Mouse (Mus musculus): ENCODE data around the gene Nrn1. TPM values are rescaled to one million over a fixed set of nuclear protein-coding genes. Genes with fewer than 3 reads are reported as not detected.

Gene Nrn1
- polyA plus RNA-seq (2012; rRNA removed) = 0.34 and 0.48 TPM in 2 replicates

GRCm38 (mm10) chr13:36734731-36735571, at the start of gene Nrn1:
Gene Nrn1 (minus strand): TSS chr13:36735131.
- Histone ChIP-seq H3K27me3 (replicated peaks; ENCODE audit: control insufficient read depth, insufficient read depth, low read length) (peaks cover 21% of the 10 kb centered on the region), H3K27ac (ENCODE audit: insufficient read depth, low read depth, low read length) (no peak within 1 kb of the TSS), H3K4me1 (ENCODE audit: control insufficient read depth, insufficient read depth, low read length) (0 out of 2 replicates have a peak, but pooled peaks cover 2% of the 10 kb centered on the region), H3K36me3 (ENCODE audit: control insufficient read depth, insufficient read depth, low read length) (no peaks in the 10 kb centered on the region), H3K4me3 (ENCODE audit: insufficient read depth, low read depth, low read length) (no peak within 1 kb of the TSS)
- WGBS = 7% methylated on average over 49 of the region's 50 CpGs
- DNase-seq = peak; percentile 3
- TF ChIP-seq POLR2A (IDR thresholded peaks at IDR 0.05; ENCODE audit: low read depth, low read length) (no peak), CTCF (conservative IDR thresholded peaks at IDR 0.05; ENCODE audit: insufficient read depth, insufficient read length, low read depth, low read length) (no peak)

- Histone ChIP-seq H3K27ac (ENCODE audit: insufficient read depth, low read depth, low read length) (no peak overlapping the region), H3K4me1 (ENCODE audit: control insufficient read depth, insufficient read depth, low read length) (no peaks in the 10 kb centered on the region), H3K4me3 (ENCODE audit: insufficient read depth, low read depth, low read length) (no peak overlapping the region), H3K27me3 (replicated peaks; ENCODE audit: control insufficient read depth, insufficient read depth, low read length) (no peaks in the 10 kb centered on the region), H3K36me3 (ENCODE audit: control insufficient read depth, insufficient read depth, low read length) (no peaks in the 10 kb centered on the region)
- WGBS = 59% methylated on average over 5 of the region's 5 CpGs
- TF ChIP-seq CTCF (conservative IDR thresholded peaks at IDR 0.05; ENCODE audit: insufficient read depth, insufficient read length, low read depth, low read length) = no peak
- DNase-seq = no peak
Measured at GRCm38 (mm10) chr13:36779626-36780025, 44.7 kb upstream of the Nrn1 start.

GRCm38 (mm10) chr13:36766801-36767200, 31.9 kb upstream of the Nrn1 start:
- Histone ChIP-seq H3K27me3 (replicated peaks; ENCODE audit: control insufficient read depth, insufficient read depth, low read length) (no peaks in the 10 kb centered on the region), H3K27ac (ENCODE audit: insufficient read depth, low read depth, low read length) (no peak overlapping the region), H3K4me3 (ENCODE audit: insufficient read depth, low read depth, low read length) (no peak overlapping the region), H3K36me3 (ENCODE audit: control insufficient read depth, insufficient read depth, low read length) (no peaks in the 10 kb centered on the region), H3K4me1 (ENCODE audit: control insufficient read depth, insufficient read depth, low read length) (no peaks in the 10 kb centered on the region)
- WGBS = 61% methylated on average over 2 of the region's 2 CpGs
- TF ChIP-seq POLR2A (IDR thresholded peaks at IDR 0.05; ENCODE audit: low read depth, low read length) = no peak
- no peak for DNase-seq

- DNase-seq = no peak
- Histone ChIP-seq H3K27me3 (replicated peaks; ENCODE audit: control insufficient read depth, insufficient read depth, low read length) (0 out of 2 replicates have a peak, but pooled peaks cover 1% of the 10 kb centered on the region), H3K27ac (ENCODE audit: insufficient read depth, low read depth, low read length) (no peak overlapping the region), H3K36me3 (ENCODE audit: control insufficient read depth, insufficient read depth, low read length) (no peaks in the 10 kb centered on the region), H3K4me3 (ENCODE audit: insufficient read depth, low read depth, low read length) (no peak overlapping the region), H3K4me1 (ENCODE audit: control insufficient read depth, insufficient read depth, low read length) (no peaks in the 10 kb centered on the region)
- TF ChIP-seq CTCF (conservative IDR thresholded peaks at IDR 0.05; ENCODE audit: insufficient read depth, insufficient read length, low read depth, low read length) (no peak), POLR2A (IDR thresholded peaks at IDR 0.05; ENCODE audit: low read depth, low read length) (no peak)
- 85% methylated on average over 3 of the region's 3 CpGs for WGBS
Measured at GRCm38 (mm10) chr13:36751861-36752260, 16.9 kb upstream of the Nrn1 start.

- H3K4me1 ChIP-seq (ENCODE audit: control insufficient read depth, insufficient read depth, low read length) = no peaks in the 10 kb centered on the region
- H3K27ac ChIP-seq (ENCODE audit: insufficient read depth, low read depth, low read length) = no peak overlapping the region
- H3K4me3 ChIP-seq (ENCODE audit: insufficient read depth, low read depth, low read length) = no peak overlapping the region
- 0 out of 2 replicates have a peak, but pooled peaks cover 1% of the 10 kb centered on the region for H3K27me3 ChIP-seq (replicated peaks; ENCODE audit: control insufficient read depth, insufficient read depth, low read length)
- no peaks in the 10 kb centered on the region for H3K36me3 ChIP-seq (ENCODE audit: control insufficient read depth, insufficient read depth, low read length)
- DNase-seq = no peak
- WGBS = 69% methylated on average over 2 of the region's 2 CpGs
- TF ChIP-seq CTCF (conservative IDR thresholded peaks at IDR 0.05; ENCODE audit: insufficient read depth, insufficient read length, low read depth, low read length) (no peak), POLR2A (IDR thresholded peaks at IDR 0.05; ENCODE audit: low read depth, low read length) (no peak)
Measured at GRCm38 (mm10) chr13:36750056-36750455, 15.1 kb upstream of the Nrn1 start.

- Histone ChIP-seq H3K4me1 (ENCODE audit: control insufficient read depth, insufficient read depth, low read length) (0 out of 2 replicates have a peak, but pooled peaks cover 2% of the 10 kb centered on the region), H3K27ac (ENCODE audit: insufficient read depth, low read depth, low read length) (no peak overlapping the region), H3K36me3 (ENCODE audit: control insufficient read depth, insufficient read depth, low read length) (no peaks in the 10 kb centered on the region), H3K27me3 (replicated peaks; ENCODE audit: control insufficient read depth, insufficient read depth, low read length) (peaks cover 20% of the 10 kb centered on the region), H3K4me3 (ENCODE audit: insufficient read depth, low read depth, low read length) (no peak overlapping the region)
- 21% methylated on average over 9 of the region's 9 CpGs for WGBS
- no peak for TF ChIP-seq POLR2A (IDR thresholded peaks at IDR 0.05; ENCODE audit: low read depth, low read length)
- no peak for TF ChIP-seq CTCF (conservative IDR thresholded peaks at IDR 0.05; ENCODE audit: insufficient read depth, insufficient read length, low read depth, low read length)
- no peak for DNase-seq
Measured at GRCm38 (mm10) chr13:36736619-36736996, 1.7 kb upstream of the Nrn1 start.

GRCm38 (mm10) chr13:36735901-36736618, 1.1 kb upstream of the Nrn1 start:
- DNase-seq = peak; percentile 3
- H3K27me3 ChIP-seq (replicated peaks; ENCODE audit: control insufficient read depth, insufficient read depth, low read length) = peaks cover 20% of the 10 kb centered on the region
- WGBS = 5% methylated on average over 38 of the region's 39 CpGs

More at GRCm38 (mm10) chr13:36735901-36736618, 1.1 kb upstream of the Nrn1 start:
- 0 out of 2 replicates have a peak, but pooled peaks cover 2% of the 10 kb centered on the region for H3K4me1 ChIP-seq (ENCODE audit: control insufficient read depth, insufficient read depth, low read length)
- H3K36me3 ChIP-seq (ENCODE audit: control insufficient read depth, insufficient read depth, low read length) = no peaks in the 10 kb centered on the region
- no peak overlapping the region for H3K27ac ChIP-seq (ENCODE audit: insufficient read depth, low read depth, low read length)
- TF ChIP-seq CTCF (conservative IDR thresholded peaks at IDR 0.05; ENCODE audit: insufficient read depth, insufficient read length, low read depth, low read length) (no peak), POLR2A (IDR thresholded peaks at IDR 0.05; ENCODE audit: low read depth, low read length) (no peak)
- no peak overlapping the region for H3K4me3 ChIP-seq (ENCODE audit: insufficient read depth, low read depth, low read length)

All from kidney, adult 2 months (tissue).